Mouse (Mus musculus) stomach, postnatal 0 days (tissue): ENCODE data around the gene Trub2. TPM values are rescaled to one million over a fixed set of nuclear protein-coding genes. Genes with fewer than 3 reads are reported as not detected.

Experiments
- ATAC-seq: fragments of 200-750 bp; cut with Nextera tagmentation; 2 replicates; pipeline ENCODE4 v1.8.0; 2017; ENCODE audit not compliant: low FRiP score, low TSS enrichment
- DNase-seq: peaks from one replicate; pipeline ENCODE4 v3.0.0-alpha.2; 2016; ENCODE audit warnings: low spot score
- H3K27ac ChIP-seq: fragments of 300-500 bp; sonication (generic); replicated peaks from 2 replicates; pipeline ENCODE4 v1.5.1; 2014; ENCODE audit warnings: mild to moderate bottlenecking, control low read depth
- H3K27me3 ChIP-seq: fragments of 300-500 bp; sonication (generic); 2 replicates; pipeline ENCODE4 v1.6.1; 2014; ENCODE audit warnings: low read length; ENCODE audit not compliant: control insufficient read depth, insufficient read depth
- H3K36me3 ChIP-seq: fragments of 300-500 bp; sonication (generic); 2 replicates; pipeline ENCODE4 v1.6.1; 2014; ENCODE audit warnings: low read length, mixed read lengths; ENCODE audit not compliant: control insufficient read depth, insufficient read depth
- H3K4me1 ChIP-seq: fragments of 300-500 bp; sonication (generic); replicated peaks from 2 replicates; pipeline ENCODE4 v1.6.1; 2014; ENCODE audit warnings: antibody characterized with exemption; ENCODE audit not compliant: control insufficient read depth, insufficient read depth
- H3K4me2 ChIP-seq: fragments of 300-500 bp; sonication (generic); replicated peaks from 2 replicates; pipeline ENCODE4 v1.6.1; 2014; ENCODE audit warnings: low read depth, mild to moderate bottlenecking, control low read depth, moderate library complexity
- H3K4me3 ChIP-seq: fragments of 300-500 bp; sonication (generic); 2 replicates; pipeline ENCODE4 v1.5.1; 2014; ENCODE audit warnings: low read depth, low read length, control low read depth
- H3K9ac ChIP-seq: fragments of 300-500 bp; sonication (generic); 2 replicates; pipeline ENCODE4 v1.6.1; 2014; ENCODE audit warnings: mild to moderate bottlenecking, low read length, control low read depth, mixed read lengths
- H3K9me3 ChIP-seq: fragments of 300-500 bp; sonication (generic); 2 replicates; pipeline ENCODE4 v1.6.1; 2016; ENCODE audit warnings: low read length; ENCODE audit not compliant: control insufficient read depth
- CTCF ChIP-seq: IDR thresholded peaks from 2 replicates; pipeline ENCODE4 v1.5.1; 2016; ENCODE audit warnings: antibody characterized with exemption, low read depth, mild to moderate bottlenecking, moderate library complexity
- EP300 ChIP-seq: optimal IDR thresholded peaks from 2 replicates; pipeline ENCODE3; 2016; ENCODE audit warnings: antibody characterized with exemption
- WGBS: fragments of 180-500 bp; shearing (Covaris S2); extraction: QIAGEN DNeasy Blood & Tissue Kit; methylation state at CpG from one replicate; pipeline ENCODE4 v1.1.7; 2014; 5-methylcytosine and 5-hydroxymethylcytosine counted together
- polyA plus RNA-seq: library from polyadenylated mRNA; unstranded; fragments of >200 nt; fragmentation: Nextera tagmentation; extraction: Ambion mirVana; gene quantifications from 2 replicates; pipeline ENCODE4 v1.2.1, GENCODE M21; 2015

Trub2 gene
- polyA plus RNA-seq, 1 experiment from 2014 or later, result 14.7 TPM

DNA sequence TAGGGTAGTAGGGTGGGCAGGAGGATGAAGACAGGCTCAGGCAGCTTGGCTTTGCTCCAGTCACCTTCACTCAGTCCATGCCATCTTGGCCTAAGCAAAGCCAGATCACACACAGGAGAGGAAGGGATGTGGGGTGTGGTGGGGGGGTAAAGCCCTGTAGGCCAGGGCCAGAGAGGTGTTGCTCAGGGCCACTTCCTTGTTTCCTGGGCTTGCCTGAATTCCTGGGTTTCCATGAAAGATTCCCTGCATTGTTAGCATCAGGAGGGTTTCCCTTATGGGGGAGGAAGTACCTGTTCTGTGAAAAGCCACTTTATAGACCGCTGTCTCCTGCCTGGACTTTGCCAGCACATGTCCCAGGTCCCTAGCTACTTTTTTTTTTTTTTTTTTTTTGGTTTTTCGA, 74.8 kb downstream of the Trub2 start:
- Histone ChIP-seq H3K4me3 (no peak overlapping the region), H3K4me2 (no peak overlapping the region), H3K36me3 (0 out of 2 replicates have a peak, but pooled peaks cover 9% of the 10 kb centered on the region), H3K27me3 (no peaks in the 10 kb centered on the region), H3K4me1 (no peaks in the 10 kb centered on the region; the same call in 1 of the 2 replicates), H3K9ac (no peak overlapping the region), H3K9me3 (no peaks in the 10 kb centered on the region), H3K27ac (no peak overlapping the region)
- DNase-seq (no peak), ATAC-seq (no peak)
- 90% methylated on average over 1 of the region's 2 CpGs for WGBS
- TF ChIP-seq CTCF, result no peak
- TF ChIP-seq EP300, result no peak

DNA sequence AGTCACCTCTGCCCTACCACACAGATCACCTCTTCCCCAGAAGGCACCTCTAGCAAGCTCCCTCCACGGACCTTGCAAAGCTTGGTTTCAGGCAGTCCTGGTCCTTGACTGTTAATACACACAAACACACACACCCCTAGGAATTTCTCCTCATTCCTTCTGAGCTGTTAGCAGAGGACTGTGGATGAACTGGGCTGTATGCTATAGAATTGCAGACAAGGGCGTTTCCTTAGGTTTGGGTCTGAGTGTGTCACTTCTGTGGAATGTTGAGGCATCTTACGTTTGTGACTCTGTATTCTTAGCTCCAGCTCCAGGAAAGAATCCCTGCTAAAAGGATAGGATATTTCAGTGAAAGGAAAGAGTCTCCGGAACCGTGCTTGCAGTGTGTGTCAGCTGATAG, 76.4 kb downstream of the Trub2 start:
- Histone ChIP-seq H3K9me3 (no peaks in the 10 kb centered on the region), H3K4me2 (no peak overlapping the region), H3K9ac (no peak overlapping the region), H3K4me3 (no peak overlapping the region), H3K4me1 (no peaks in the 10 kb centered on the region; the same call in 1 of the 2 replicates), H3K36me3 (peaks cover 9% of the 10 kb centered on the region; the same call in 1 of the 2 replicates), H3K27me3 (no peaks in the 10 kb centered on the region), H3K27ac (0 out of 2 replicates have a peak overlapping the region, but pooled peaks have one; percentile 40)
- DNase-seq (no peak), ATAC-seq (no peak; the same call in 1 of the 2 replicates)
- TF ChIP-seq CTCF, result no peak
- TF ChIP-seq EP300, result no peak
- 55% methylated on average over 5 of the region's 5 CpGs for WGBS

Other genes starting within 250 kb of the Trub2 start
- gene Rapgef1, start 168.8 kb downstream of the Trub2 start, polyA plus RNA-seq, result 7.2 and 7.6 TPM in 2 replicates
- gene Gm13420, start 36.8 kb downstream of the Trub2 start, polyA plus RNA-seq, result 5.8 and 6.1 TPM in 2 replicates
- 0.28 TPM in 1 of 2 replicates, not detected in the other for gene Gm13547, start 29.2 kb downstream of the Trub2 start, polyA plus RNA-seq
- gene Coq4, start 1.0 kb downstream of the Trub2 start, polyA plus RNA-seq, result 18.7 and 20.4 TPM in 2 replicates
- gene Slc27a4, start 14.1 kb upstream of the Trub2 start, polyA plus RNA-seq, result 34.0 and 36.4 TPM in 2 replicates
- gene Urm1, start 31.6 kb upstream of the Trub2 start, polyA plus RNA-seq, result 15.9 and 16.2 TPM in 2 replicates
- 17.7 and 18.7 TPM in 2 replicates for gene Cercam, start 80.7 kb upstream of the Trub2 start, polyA plus RNA-seq
- gene Odf2, start 100.7 kb upstream of the Trub2 start, polyA plus RNA-seq, result 20.5 and 22.6 TPM in 2 replicates
- 22.7 and 24.1 TPM in 2 replicates for gene Gle1, start 146.9 kb upstream of the Trub2 start, polyA plus RNA-seq
- gene Sptan1, start 177.1 kb upstream of the Trub2 start, polyA plus RNA-seq, result 44.2 and 48.3 TPM in 2 replicates